ENCODE assay signal across 13 mouse cellular contexts in genomic region chr14:27628701-27629100, GRCm38 (mm10). TPM values are rescaled to one million over a fixed set of nuclear protein-coding genes. Genes with fewer than 3 reads are reported as not detected.
"Had no signal": no experiment of that assay in that cellular context is flagged by ENCODE, and none has a peak within 500 bp of the region (broad histone marks: within the 10 kb centered on the region; RNA-seq: fewer than 3 reads in every experiment).

No protein-coding gene starts in this region.

- DNase-seq: gastrocnemius, adult 2 months; gastrocnemius, postnatal 10 days; gastrocnemius, postnatal 25 days; heart, adult 2 months; heart, postnatal 4 days; kidney, adult 2 months; kidney, adult 9 months; kidney, postnatal 14 days; kidney, postnatal 36 days; liver; liver, embryonic 13.5 days; liver, postnatal 0 days had no signal

RNA-seq across cellular contexts. Expression of gene Erc2, which starts 6.5 kb away (rescaled TPM):
- total RNA-seq: granulocyte monocyte progenitor cell, adult 5-6 weeks had no signal
